Mouse (Mus musculus): ENCODE measurements around the gene Nek4. TPM values are rescaled to one million over a fixed set of nuclear protein-coding genes. Genes with fewer than 3 reads are reported as not detected.

Gene Nek4
- polyA plus RNA-seq, 1 experiment from 2014 or later, result 4.1 TPM

- Histone ChIP-seq H3K4me3 (replicated peaks) (peak within 1 kb of the TSS; percentile 38), H3K9ac (peak within 1 kb of the TSS; percentile 16; the same call in 1 of the 2 replicates), H3K4me1 (replicated peaks) (peaks cover 19% of the 10 kb centered on the region), H3K27me3 (no peaks in the 10 kb centered on the region), H3K27ac (replicated peaks) (peak within 1 kb of the TSS; percentile 72), H3K4me2 (peak within 1 kb of the TSS; percentile 45), H3K36me3 (replicated peaks) (no peaks in the 10 kb centered on the region), H3K9me3 (replicated peaks) (no peaks in the 10 kb centered on the region)
- 40% methylated on average over 6 of the region's 6 CpGs for WGBS (ENCODE audit: insufficient replicate concordance)
- peak; percentile 77 for ATAC-seq (ENCODE audit: insufficient read depth)
Measured at GRCm38 (mm10) chr14:30923375-30924105, 27.6 kb upstream of the Nek4 start, which contains the start of gene Itih3. Gene Itih3 (minus strand): TSS chr14:30923760.

- H3K27ac ChIP-seq (replicated peaks), result no peak overlapping the region
- H3K27me3 ChIP-seq, result no peaks in the 10 kb centered on the region
- no peak overlapping the region for H3K4me3 ChIP-seq (replicated peaks)
- peaks cover 18% of the 10 kb centered on the region for H3K4me1 ChIP-seq (replicated peaks)
- no peaks in the 10 kb centered on the region for H3K36me3 ChIP-seq (replicated peaks)
- WGBS (ENCODE audit: insufficient replicate concordance), result 73% methylated on average over 3 of the region's 3 CpGs
- no peaks in the 10 kb centered on the region for H3K9me3 ChIP-seq (replicated peaks)
- H3K9ac ChIP-seq, result no peak overlapping the region
- no peak overlapping the region for H3K4me2 ChIP-seq
- no peak for ATAC-seq (ENCODE audit: insufficient read depth)
Measured at GRCm38 (mm10) chr14:30925492-30925891, 25.7 kb upstream of the Nek4 start.

- Histone ChIP-seq H3K9ac (no peak overlapping the region), H3K4me1 (replicated peaks) (peaks cover 7% of the 10 kb centered on the region; the same call in 1 of the 2 replicates), H3K27me3 (no peaks in the 10 kb centered on the region), H3K9me3 (replicated peaks) (no peaks in the 10 kb centered on the region), H3K4me3 (replicated peaks) (no peak overlapping the region), H3K27ac (replicated peaks) (peak overlapping the region; percentile 46; the same call in 1 of the 2 replicates), H3K36me3 (replicated peaks) (no peaks in the 10 kb centered on the region), H3K4me2 (no peak overlapping the region)
- ATAC-seq (ENCODE audit: insufficient read depth), result peak; percentile 65
- WGBS (ENCODE audit: insufficient replicate concordance), result 60% methylated on average over 4 of the region's 4 CpGs
Measured at GRCm38 (mm10) chr14:30930386-30930785, 20.8 kb upstream of the Nek4 start.

- no peak overlapping the region for H3K9ac ChIP-seq
- 75% methylated on average over 9 of the region's 9 CpGs for WGBS (ENCODE audit: insufficient replicate concordance)
- no peak overlapping the region for H3K27ac ChIP-seq (replicated peaks)
- no peaks in the 10 kb centered on the region for H3K36me3 ChIP-seq (replicated peaks)
- H3K4me3 ChIP-seq (replicated peaks), result no peak overlapping the region
- H3K4me1 ChIP-seq (replicated peaks), result peaks cover 7% of the 10 kb centered on the region; the same call in 1 of the 2 replicates
- no peaks in the 10 kb centered on the region for H3K9me3 ChIP-seq (replicated peaks)
- ATAC-seq (ENCODE audit: insufficient read depth), result no peak
- no peak overlapping the region for H3K4me2 ChIP-seq
- no peaks in the 10 kb centered on the region for H3K27me3 ChIP-seq
Measured at GRCm38 (mm10) chr14:30933351-30933750, 17.8 kb upstream of the Nek4 start.

- ATAC-seq (ENCODE audit: insufficient read depth), result no peak
- Histone ChIP-seq H3K9ac (no peak overlapping the region), H3K27me3 (no peaks in the 10 kb centered on the region), H3K4me3 (replicated peaks) (no peak overlapping the region), H3K4me1 (replicated peaks) (peaks cover 11% of the 10 kb centered on the region; the same call in 1 of the 2 replicates), H3K36me3 (replicated peaks) (no peaks in the 10 kb centered on the region), H3K4me2 (peak overlapping the region; percentile 20; the same call in 1 of the 2 replicates), H3K9me3 (replicated peaks) (no peaks in the 10 kb centered on the region), H3K27ac (replicated peaks) (no peak overlapping the region)
- 71% methylated on average over 4 of the region's 4 CpGs for WGBS (ENCODE audit: insufficient replicate concordance)
Measured at GRCm38 (mm10) chr14:30942254-30942653, 8.9 kb upstream of the Nek4 start.

- peak within 1 kb of the TSS; percentile 69 for H3K27ac ChIP-seq (replicated peaks)
- 0 out of 2 replicates have a peak within 1 kb of the TSS, but pooled peaks have one; percentile 16 for H3K9ac ChIP-seq
- H3K36me3 ChIP-seq (replicated peaks), result no peaks in the 10 kb centered on the region
- peak; percentile 23; the same call in 1 of the 2 replicates for ATAC-seq (ENCODE audit: insufficient read depth)
- peak within 1 kb of the TSS; percentile 39 for H3K4me2 ChIP-seq
- no peaks in the 10 kb centered on the region for H3K27me3 ChIP-seq
- peak within 1 kb of the TSS; percentile 35 for H3K4me3 ChIP-seq (replicated peaks)
- H3K9me3 ChIP-seq (replicated peaks), result no peaks in the 10 kb centered on the region
- 63% methylated on average over 7 of the region's 7 CpGs for WGBS (ENCODE audit: insufficient replicate concordance)
- peaks cover 11% of the 10 kb centered on the region; the same call in 1 of the 2 replicates for H3K4me1 ChIP-seq (replicated peaks)
Measured at GRCm38 (mm10) chr14:30943038-30943437, 8.1 kb upstream of the Nek4 start, which contains the start of gene Itih1. Gene Itih1 (minus strand): TSS chr14:30943289.

GRCm38 (mm10) chr14:30943860-30944674 is 7.1 kb upstream of the Nek4 start:
- Histone ChIP-seq H3K4me1 (replicated peaks) (peaks cover 11% of the 10 kb centered on the region; the same call in 1 of the 2 replicates), H3K9me3 (replicated peaks) (no peaks in the 10 kb centered on the region), H3K9ac (no peak overlapping the region), H3K4me3 (replicated peaks) (no peak overlapping the region), H3K4me2 (peak overlapping the region; percentile 3; the same call in 1 of the 2 replicates), H3K27ac (replicated peaks) (peak overlapping the region; percentile 69), H3K27me3 (no peaks in the 10 kb centered on the region), H3K36me3 (replicated peaks) (no peaks in the 10 kb centered on the region)
- WGBS (ENCODE audit: insufficient replicate concordance), result 47% methylated on average over 11 of the region's 11 CpGs
- peak; percentile 49 for ATAC-seq (ENCODE audit: insufficient read depth)

- H3K36me3 ChIP-seq (replicated peaks), result no peaks in the 10 kb centered on the region
- no peaks in the 10 kb centered on the region for H3K27me3 ChIP-seq
- peaks cover 11% of the 10 kb centered on the region; the same call in 1 of the 2 replicates for H3K4me1 ChIP-seq (replicated peaks)
- H3K4me2 ChIP-seq, result no peak overlapping the region
- peak overlapping the region; percentile 69 for H3K27ac ChIP-seq (replicated peaks)
- no peak overlapping the region for H3K9ac ChIP-seq
- 53% methylated on average over 2 of the region's 2 CpGs for WGBS (ENCODE audit: insufficient replicate concordance)
- no peak overlapping the region for H3K4me3 ChIP-seq (replicated peaks)
- ATAC-seq (ENCODE audit: insufficient read depth), result peak; percentile 77
- H3K9me3 ChIP-seq (replicated peaks), result no peaks in the 10 kb centered on the region
Measured at GRCm38 (mm10) chr14:30944745-30945144, 6.4 kb upstream of the Nek4 start.

GRCm38 (mm10) chr14:30949986-30950385 is 1.2 kb upstream of the Nek4 start:
- Histone ChIP-seq H3K4me3 (replicated peaks) (no peak overlapping the region), H3K27me3 (no peaks in the 10 kb centered on the region), H3K9ac (no peak overlapping the region), H3K36me3 (replicated peaks) (no peaks in the 10 kb centered on the region), H3K4me2 (no peak overlapping the region), H3K27ac (replicated peaks) (0 out of 2 replicates have a peak overlapping the region, but pooled peaks have one; percentile 6), H3K4me1 (replicated peaks) (peaks cover 14% of the 10 kb centered on the region), H3K9me3 (replicated peaks) (no peaks in the 10 kb centered on the region)
- no peak for ATAC-seq (ENCODE audit: insufficient read depth)
- WGBS (ENCODE audit: insufficient replicate concordance), result 86% methylated on average over 10 of the region's 10 CpGs

GRCm38 (mm10) chr14:30958517-30958916 is 7.3 kb downstream of the Nek4 start:
- H3K4me1 ChIP-seq (replicated peaks), result peaks cover 9% of the 10 kb centered on the region; the same call in 1 of the 2 replicates
- ATAC-seq (ENCODE audit: insufficient read depth), result no peak
- H3K27ac ChIP-seq (replicated peaks), result no peak overlapping the region
- no peak overlapping the region for H3K9ac ChIP-seq
- peaks cover 6% of the 10 kb centered on the region; the same call in 1 of the 2 replicates for H3K36me3 ChIP-seq (replicated peaks)
- no peak overlapping the region for H3K4me3 ChIP-seq (replicated peaks)
- WGBS (ENCODE audit: insufficient replicate concordance), result 50% methylated on average over 2 of the region's 2 CpGs
- no peak overlapping the region for H3K4me2 ChIP-seq
- no peaks in the 10 kb centered on the region for H3K27me3 ChIP-seq
- no peaks in the 10 kb centered on the region for H3K9me3 ChIP-seq (replicated peaks)

GRCm38 (mm10) chr14:30959031-30959430 is 7.9 kb downstream of the Nek4 start:
- Histone ChIP-seq H3K4me1 (replicated peaks) (peaks cover 9% of the 10 kb centered on the region; the same call in 1 of the 2 replicates), H3K9ac (no peak overlapping the region), H3K27ac (replicated peaks) (no peak overlapping the region), H3K27me3 (no peaks in the 10 kb centered on the region), H3K4me2 (no peak overlapping the region), H3K36me3 (replicated peaks) (peaks cover 6% of the 10 kb centered on the region; the same call in 1 of the 2 replicates), H3K9me3 (replicated peaks) (no peaks in the 10 kb centered on the region), H3K4me3 (replicated peaks) (no peak overlapping the region)
- ATAC-seq (ENCODE audit: insufficient read depth), result no peak
- 49% methylated on average over 4 of the region's 4 CpGs for WGBS (ENCODE audit: insufficient replicate concordance)

Measured in liver, embryonic 15.5 days (tissue).